Mouse (Mus musculus): Measurements from ENCODE around the gene Gkn2.

Gkn2 gene

DNA sequence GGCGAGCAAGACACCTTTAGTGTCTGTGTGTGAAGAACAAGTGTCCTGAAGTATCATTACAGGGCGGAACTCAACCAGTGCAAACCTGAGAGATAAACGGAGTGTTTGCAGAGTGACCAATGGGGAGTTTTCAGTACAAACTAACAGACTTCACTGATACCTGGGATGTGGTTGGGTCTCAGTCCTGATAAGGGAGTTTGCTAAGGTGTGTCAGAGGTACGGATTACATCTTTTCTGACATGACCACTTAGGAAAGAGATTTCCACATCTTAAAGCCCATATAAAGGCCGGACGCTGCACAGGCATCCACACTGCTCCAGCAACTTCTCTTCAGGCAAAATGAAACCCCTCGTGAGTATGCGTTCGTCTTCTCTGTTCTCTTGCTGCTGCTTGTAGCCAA lies at the start of gene Gkn2:
Gene Gkn2 (plus strand): TSS at position 301 of the 400 bp plus-strand sequence.
- no peak for DNase-seq (ENCODE audit: low read depth, low spot score)

DNA sequence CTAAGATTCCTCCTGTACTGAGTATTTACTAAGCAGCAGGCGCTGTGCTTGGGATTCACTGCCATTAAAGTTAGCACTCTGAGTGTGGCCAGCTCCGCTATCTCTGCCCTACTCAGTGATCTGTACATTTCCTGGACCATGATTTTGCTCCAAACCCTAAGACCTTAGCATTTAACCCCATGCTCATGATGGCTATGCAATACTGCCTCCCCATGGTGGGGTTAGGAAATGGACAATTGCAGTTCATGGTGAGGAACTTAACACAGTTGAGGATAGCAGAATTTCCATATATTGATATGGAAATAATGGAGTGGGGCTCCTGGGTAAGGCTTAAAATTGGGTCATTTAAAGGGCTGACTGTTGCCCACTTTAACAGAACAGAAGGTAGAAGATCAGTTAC lies 49.8 kb upstream of the Gkn2 start:
- no peak for DNase-seq (ENCODE audit: low read depth, low spot score)

DNA sequence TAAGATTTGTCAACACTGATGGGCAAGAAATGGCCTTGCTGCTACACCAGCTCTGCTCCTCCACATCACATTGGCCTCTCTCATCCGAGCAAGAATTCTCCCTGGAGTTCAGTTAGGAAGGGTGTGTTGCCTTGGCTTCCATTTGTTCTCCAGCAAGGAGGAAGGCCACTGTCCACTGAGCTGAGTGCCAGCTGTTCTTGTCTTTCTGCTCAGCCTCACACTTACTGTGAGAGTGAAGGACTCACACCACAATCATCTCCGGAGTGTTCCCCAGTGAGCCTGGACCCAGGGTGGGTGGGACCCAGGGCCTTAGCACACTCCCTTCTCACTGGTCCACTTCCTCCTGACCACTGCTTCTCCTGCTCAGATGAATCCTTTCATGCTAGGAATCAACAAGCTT lies 46.2 kb upstream of the Gkn2 start:
- no peak for DNase-seq (ENCODE audit: low read depth, low spot score)

DNA sequence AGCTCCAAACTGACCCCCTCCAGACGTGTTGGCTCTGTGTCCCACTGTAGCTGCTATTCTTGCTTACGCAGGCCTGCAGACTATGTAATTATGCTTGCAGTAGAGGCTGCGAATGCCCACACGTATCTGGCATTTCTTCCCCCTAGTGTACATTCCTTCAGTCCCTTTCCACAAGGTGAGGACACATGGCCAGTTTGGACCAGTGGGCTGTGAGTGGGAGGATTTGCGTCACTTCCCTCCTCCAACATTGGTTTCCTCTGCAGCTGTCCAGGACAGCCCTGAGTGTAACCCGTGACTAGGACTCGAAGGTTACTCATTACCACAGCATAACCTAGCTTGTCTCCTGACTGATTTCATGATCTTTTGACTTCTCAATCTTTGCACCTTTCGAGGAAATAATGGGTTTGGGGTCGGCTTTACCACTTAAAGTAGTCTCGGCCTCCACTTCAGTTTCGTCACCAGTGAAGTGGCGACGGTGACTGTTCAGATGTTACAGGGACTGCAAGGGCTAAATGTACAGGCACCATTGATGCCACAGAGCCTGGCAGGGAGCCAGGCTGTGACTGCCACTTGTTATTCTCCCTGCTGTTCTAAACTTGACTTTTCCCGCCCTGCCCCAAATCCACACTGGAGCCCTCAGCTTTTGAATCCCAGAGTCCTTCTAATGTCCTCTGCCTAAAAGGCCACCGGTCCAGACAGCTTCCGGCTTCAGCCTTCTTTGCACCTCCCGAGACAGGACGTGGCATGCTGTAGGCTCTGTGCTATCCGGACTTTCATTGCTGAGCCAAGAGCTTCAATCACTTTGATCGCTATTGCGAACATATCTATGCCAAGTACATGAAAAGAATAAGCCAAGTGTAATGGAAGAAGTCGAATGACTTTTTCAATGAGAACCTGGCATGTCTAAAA lies 44.6 kb upstream of the Gkn2 start:
- DNase-seq (ENCODE audit: low read depth, low spot score), result no peak

DNA sequence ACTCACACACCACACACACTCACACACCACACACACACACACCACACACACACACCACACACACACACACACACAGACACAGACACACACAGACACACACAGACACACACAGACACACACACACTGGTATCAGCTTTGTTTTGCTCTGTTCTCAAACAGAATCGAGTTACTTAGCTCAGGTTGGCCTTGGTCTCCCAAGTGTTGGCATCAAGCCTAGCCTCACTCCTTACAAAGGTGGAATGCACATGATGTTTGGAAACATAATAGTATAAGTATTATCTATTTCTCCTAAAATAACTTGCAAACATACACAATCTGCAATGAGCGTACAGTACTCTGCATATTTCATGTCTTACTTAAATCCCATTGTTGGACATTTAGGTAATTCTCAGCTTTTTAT lies 40.8 kb upstream of the Gkn2 start:
- DNase-seq (ENCODE audit: low read depth, low spot score), result no peak

DNA sequence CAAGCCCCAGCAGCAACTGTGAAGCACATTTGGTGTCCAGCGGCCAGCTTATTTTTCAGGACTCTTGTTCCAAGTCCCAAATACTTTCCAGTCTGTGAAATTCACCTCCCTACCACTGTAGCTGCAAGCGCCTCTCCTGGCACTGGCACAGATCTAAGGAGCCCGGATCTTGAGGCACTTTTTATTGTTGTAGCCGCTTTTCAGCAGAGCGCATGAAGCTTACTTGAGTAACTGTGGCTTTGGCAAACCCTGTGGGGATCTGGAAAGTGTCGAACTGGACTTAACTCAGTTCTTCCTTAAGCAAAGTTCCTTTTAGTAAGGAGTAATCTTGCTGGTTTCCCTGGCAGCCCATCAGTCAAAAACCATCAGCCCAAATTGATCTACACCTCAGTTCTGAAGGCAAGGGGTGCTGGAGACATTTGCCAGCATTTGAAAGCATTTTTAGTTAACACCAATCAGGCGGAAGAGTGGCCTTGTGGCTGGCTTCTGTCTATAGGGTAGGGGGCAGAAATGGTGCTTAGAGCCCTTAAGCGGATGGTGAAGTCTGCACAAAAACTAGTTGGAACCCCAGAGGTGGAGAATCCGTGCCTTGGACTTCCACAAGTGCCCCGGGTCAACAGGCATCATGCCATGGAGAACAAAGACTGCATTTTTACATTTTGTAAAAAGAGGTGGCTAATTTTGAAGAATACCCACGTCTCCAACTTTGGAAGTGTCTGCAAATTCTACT lies 38.6 kb upstream of the Gkn2 start:
- DNase-seq (ENCODE audit: low read depth, low spot score), result peak; percentile 57

DNA sequence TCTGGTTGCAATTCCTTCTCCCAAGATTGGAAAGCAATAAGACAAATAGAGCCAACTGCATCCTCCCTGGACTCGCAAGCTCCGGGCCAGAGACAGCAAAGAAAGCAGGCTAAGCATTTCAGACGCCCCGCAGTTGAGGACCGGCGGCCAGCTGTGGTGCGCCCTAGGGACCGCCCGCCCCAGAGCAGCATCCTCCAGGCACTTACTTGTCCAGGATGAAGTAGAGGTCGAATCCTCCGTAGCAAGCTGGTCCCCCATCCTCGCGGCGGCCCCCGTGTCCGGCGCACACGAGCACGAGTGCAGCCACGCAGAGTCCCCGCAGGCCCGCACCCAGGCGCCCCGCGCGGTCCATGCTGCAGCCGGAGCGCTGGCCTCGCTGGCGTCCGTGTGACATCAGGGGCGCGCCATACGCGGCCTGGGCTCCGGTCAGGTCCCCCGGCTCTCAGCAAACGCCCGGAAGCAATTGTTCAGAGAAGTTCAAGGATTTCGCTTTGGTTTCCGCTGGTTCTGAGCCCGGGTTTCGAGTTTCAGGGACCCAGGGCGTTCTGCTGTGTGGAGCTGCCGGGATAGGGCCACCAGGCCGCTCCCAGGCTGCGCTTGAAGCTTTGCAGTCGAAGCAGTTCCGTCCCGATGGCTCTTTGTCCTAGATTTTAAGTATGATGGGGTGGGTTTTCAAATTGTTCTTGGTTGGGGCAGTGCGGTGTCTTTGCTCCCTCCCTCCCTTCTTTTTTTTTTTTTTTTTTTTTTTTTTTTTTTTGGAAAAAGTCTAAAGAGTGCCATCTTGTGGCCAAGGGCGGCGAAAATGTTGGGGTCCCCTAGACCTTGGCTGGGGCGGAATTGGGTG lies 37.8 kb upstream of the Gkn2 start, which contains the start of gene Antxr1:
Gene Antxr1 (minus strand): TSS at position 731 of the 844 bp plus-strand sequence.
- peak; percentile 44 for DNase-seq (ENCODE audit: low read depth, low spot score)

DNA sequence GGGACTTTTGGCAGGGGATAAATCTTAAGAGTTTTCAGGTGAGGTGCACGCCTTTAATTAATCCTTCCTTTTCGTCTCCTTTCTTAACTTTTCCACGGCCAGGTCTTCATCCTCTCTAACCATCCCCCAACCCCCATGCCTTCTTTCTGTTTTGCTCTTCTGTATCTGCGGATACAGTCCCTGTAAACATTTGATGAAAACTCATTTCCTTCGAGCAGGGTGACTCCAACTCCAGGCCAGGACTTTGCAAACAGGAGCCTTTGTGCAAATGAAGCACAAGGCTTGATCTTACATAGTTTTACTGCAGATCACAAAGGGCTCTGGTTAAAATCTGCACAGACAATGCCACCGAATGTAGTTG lies 37.2 kb upstream of the Gkn2 start:
- no peak for DNase-seq (ENCODE audit: low read depth, low spot score)

DNA sequence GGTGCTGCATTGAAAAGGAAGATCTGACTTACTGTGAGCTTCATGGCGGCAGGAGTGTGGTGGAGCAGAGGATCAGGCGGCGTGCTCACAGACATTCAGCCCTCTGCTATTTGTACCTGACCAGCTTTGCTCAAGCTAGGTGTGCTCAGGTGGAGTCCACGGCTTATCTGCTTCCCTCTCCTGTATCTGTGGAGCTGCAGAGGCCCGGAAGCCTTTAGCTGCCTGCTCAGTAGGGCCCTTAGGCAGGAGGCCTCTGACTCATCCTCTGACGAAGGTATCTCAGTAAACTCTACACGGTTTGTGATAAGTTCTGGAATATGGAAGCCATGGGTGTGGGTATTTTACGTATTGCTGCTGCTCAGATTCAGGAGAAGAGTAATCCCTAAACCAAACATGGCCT lies 22.3 kb upstream of the Gkn2 start, which contains the start of gene Gkn1:
Gene Gkn1 (minus strand): TSS at position 114 of the 400 bp plus-strand sequence.
- no peak for DNase-seq (ENCODE audit: low read depth, low spot score)

DNA sequence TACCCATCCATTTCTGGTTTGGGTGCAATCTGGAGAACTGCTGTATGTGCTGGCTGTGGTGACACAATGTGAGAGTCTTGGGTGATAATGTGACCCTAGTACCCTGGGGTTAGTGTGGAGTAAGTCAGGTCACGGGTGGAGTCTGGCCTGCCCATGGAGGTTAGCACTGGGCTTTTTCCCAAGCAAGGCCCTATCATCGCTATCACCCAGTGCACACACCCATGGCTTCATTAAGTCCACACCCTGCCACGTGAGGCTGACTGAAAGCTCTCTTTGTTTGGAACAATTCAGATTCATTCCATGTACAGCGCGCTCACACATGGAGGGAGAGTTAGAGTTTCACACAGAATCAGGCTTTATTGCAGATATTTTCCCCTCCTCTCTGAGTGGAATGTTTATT lies 18.7 kb upstream of the Gkn2 start:
- peak; percentile 47 for DNase-seq (ENCODE audit: low read depth, low spot score)

DNA sequence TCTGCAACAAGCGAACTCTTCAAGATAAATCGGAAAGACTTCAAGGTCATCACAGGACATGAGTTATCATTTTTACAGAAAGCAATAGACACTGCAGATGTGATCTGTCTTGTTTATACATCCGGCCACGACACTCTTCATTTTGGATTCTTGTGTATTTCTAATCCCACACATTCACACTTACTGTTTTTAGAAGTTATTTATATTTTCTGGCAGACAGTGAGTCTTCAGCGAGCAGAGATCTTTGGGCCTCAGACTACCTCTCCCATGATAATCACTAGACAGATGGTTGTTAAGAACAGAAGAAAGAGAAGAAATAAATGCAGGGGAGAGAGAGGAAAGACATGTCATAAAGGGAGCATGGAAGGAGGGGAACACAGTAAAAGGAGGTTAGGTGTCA lies 3.9 kb upstream of the Gkn2 start:
- no peak for DNase-seq (ENCODE audit: low read depth, low spot score)

DNA sequence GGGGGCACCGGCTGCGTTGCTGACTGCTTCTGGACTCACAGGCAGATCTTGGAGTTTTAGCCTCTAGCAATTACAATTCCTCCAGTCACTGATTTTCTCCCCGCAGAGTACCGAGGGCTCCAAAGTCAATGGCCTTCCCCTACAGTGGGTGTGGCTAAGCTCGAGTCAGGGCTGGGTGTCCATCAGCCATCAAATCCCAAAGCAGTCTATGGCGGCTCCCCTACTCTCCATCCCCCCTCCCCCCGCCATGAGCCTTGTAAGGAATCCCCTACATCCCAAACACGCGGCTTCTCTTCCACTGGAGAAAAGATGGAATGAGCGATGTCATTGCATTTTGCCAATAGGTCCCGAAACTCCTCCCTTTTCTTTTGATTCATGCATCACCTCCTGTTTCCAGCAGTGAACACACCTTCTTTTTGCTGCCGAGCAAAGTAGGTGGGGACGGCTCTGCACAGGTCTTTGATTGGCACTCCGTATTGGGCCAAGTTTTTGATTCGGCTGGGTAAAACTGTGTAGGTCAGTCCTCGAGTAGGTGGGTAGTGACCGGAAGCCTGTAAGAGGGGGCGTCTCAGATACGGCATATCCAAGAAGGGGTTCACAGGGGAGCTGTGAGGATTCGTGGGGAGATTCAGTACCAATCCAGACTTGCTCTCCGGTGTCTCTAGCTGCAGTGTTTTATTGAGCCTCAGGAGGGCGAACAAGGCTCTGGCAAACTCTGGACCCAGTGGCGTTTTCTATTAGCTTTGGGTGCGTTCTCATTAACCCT lies 11.0 kb downstream of the Gkn2 start:
- no peak for DNase-seq (ENCODE audit: low read depth, low spot score)

DNA sequence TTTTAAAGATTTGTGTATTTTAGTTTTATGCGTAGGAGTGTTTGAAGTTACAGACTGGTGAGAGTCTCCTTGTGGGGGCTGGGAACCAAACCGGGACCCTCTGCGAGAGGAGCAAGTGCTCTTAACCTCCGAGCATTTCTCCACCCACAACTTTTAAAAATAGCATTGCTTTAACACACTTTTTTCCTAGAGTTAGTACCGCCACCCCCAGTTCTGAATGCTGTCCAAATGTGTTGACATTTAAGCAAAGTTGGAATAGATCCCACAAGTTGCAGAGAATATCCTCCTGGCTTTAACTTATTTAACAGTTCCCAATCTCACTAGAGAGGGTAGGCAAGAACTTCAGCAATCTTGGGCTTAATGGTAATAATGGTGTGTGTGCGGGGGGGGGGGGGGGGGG lies 11.6 kb downstream of the Gkn2 start:
- no peak for DNase-seq (ENCODE audit: low read depth, low spot score)

DNA sequence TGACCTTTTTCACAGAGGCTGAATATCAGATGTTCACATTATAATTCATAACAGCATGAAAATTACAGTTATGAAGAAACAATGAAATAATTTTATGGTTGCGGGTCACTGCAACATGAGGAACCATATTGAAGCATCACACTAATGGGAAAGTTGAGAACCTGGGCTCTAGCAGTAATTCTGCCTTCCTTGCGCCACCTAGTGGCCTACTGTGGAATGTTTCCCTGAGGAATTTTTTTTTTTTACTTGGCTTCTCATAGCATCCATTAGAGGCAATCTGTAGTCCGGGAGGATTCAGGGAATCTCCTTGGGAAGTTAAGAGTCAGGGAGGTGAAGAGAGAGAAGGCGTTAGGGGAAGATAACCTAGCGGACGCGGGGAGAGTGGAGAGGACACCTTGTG lies 13.0 kb downstream of the Gkn2 start:
- DNase-seq (ENCODE audit: low read depth, low spot score), result peak; percentile 34

DNA sequence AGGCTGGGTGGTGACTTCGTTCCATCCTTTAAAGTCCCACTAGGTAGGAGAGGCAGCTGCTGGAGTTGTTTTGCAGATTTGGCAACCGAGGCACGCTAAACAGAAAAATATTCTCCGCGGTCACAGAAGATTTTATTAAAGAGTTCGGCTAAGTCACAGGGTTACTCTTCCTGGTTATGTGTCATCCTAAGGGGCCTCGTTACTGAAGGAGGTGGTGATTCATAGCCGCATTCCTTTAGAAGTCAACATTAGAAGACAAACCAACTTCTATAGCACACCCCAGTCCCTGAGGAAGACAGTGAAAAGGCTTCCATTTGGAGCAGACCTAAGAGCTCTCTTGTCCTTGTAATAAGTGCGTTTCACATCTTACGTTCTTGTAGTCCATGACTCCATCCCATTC lies 13.5 kb downstream of the Gkn2 start:
- no peak for DNase-seq (ENCODE audit: low read depth, low spot score)

DNA sequence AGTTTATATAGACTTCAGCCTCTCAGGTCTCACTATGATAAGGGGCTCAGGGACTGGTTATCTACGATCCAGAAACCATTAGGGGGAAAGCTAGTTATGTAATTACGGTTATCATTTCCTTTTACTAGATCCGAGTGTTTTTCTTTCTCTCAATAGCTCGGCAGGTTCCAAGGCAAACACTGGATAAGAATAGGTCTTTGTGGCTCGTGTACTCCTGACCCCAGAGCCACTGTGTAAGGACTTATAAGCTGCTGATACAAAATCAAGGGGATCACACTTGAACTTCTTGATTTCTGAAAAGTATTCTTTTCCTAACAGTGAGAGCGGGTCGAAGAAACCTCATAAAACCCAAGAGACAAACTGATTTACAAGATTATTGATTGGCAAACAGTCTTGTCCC lies 15.7 kb downstream of the Gkn2 start, which contains the start of gene Gkn3:
Gene Gkn3 (minus strand): TSS at position 59 of the 400 bp plus-strand sequence.
- DNase-seq (ENCODE audit: low read depth, low spot score), result no peak

DNA sequence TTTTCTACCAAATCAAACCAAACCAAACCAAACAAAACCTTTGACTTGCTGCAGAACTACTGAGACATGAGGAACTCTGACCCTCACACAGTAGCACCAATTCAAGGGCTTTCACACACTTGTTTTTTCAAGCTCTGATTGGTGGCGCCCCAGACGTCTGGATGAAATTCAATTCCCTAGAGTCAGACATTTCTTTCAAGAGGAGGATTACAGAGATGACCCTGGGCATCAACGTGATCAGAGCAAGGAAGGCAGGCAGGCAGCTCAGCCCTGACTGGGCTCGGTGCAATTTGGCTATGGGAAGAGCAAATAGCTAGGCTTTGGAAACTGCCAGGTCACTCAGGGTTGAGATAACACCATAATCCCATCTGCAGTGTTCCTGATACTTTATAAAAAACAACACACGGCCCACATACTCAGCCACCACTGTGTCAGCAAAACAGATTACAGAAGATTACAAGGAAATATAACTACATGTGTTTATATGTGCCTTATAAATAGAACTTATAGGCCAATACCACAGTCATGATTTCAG lies 16.4 kb downstream of the Gkn2 start:
- DNase-seq (ENCODE audit: low read depth, low spot score), result no peak

DNA sequence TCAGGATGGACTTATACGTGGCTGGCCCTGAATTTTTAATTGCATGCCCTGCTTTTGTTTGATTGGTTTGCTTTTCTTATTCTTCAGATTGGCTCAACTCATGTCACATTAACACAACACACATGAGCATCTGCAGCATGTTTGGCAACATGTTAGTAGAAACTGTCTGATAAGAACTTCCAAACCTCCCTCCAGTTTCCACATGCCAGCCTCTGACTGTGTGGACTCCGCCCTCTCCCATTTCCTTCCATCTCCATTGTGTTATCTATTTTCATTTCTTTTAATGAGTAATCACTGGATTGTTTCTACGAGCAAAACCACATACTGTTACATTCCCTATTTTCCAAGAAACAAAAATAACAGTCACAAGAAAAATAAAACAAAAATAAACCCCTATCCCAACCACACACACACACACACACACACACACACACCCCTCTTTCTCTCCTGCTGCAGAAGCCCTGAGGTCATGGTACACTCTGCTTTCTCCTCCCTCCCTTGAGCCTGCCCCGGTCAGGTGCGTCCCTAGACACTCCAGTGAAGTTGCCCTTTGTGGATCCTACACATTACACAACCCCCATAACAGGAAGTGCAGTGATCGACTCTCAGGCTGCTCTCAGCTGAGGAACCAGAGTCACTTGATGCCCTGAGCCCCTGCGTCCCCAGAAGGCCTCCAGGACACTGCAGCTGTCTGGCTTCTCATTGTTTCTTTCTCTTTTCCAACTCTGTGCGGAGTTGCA lies 20.5 kb downstream of the Gkn2 start:
- DNase-seq (ENCODE audit: low read depth, low spot score), result no peak

DNA sequence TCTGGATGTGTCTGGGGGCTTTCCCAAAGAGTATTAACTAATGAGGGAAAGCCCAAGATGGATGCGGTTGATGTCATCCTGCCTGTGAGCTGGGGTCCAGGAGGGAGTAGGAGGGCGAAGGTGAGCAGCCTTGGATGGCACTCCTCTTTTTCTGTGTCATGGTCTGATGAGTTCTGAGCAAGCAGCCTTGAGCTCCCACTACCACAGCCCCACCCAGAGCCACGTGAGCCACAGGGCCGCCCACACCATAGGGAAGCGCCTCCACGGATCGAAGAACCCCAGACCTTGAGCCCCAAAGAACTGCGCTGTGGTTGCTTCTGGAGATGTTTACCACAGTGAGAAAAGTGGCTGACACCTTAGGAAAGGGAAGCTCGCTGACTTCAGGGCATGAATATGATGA lies 21.6 kb downstream of the Gkn2 start:
- no peak for DNase-seq (ENCODE audit: low read depth, low spot score)

DNA sequence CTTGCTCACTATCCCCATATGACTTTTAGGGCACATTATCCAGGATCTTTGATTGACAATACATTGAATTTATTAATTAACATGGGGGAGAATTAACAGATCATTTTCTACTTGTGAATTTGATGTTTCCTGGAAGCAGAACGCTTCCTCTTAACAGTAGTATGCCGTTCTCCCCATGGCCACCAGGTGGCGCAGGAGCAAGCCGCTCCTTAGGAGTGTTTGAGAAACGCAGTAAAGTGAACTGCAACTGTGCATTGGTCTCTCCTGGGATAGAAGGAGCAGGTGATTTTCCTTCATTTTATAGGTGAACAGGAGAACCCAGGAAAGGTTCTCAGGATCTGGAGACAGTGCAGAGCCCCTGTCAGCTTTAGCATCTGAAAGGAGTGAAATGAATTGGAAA lies 26.0 kb downstream of the Gkn2 start:
- peak; percentile 50 for DNase-seq (ENCODE audit: low read depth, low spot score)

All from skeletal muscle tissue, adult 2 months (tissue).